ENCODE assay signal across 8 mouse cellular contexts in genomic region chr17:21369925-21370719, GRCm38 (mm10). TPM values are rescaled to one million over a fixed set of nuclear protein-coding genes. Genes with fewer than 3 reads are reported as not detected.
DNase-seq lines count a peak whose midpoint lies in the region; ATAC-seq and TF ChIP-seq lines count a peak whose summit lies in the region.

No protein-coding gene starts in this region.

- H3K4me3 ChIP-seq in forebrain, embryonic 10.5 days: peak overlapping the region; percentile 51
- peak overlapping the region; percentile 41 for H3K4me3 ChIP-seq in kidney, embryonic 15.5 days (replicated peaks)
- peak overlapping the region; percentile 45 for H3K4me3 ChIP-seq in spleen, adult 2 months (ENCODE audit: extremely low read depth, insufficient read depth, insufficient read length)

- H3K27ac ChIP-seq in forebrain, embryonic 10.5 days: no peak overlapping the region
- H3K27ac ChIP-seq in kidney, embryonic 15.5 days: no peak overlapping the region
- 0 out of 2 replicates have a peak overlapping the region, but pooled peaks have one; percentile 18 for H3K27ac ChIP-seq in spleen, adult 2 months (ENCODE audit: insufficient read depth, low read length)

- no peaks in the 10 kb centered on the region for H3K36me3 ChIP-seq in forebrain, embryonic 10.5 days (replicated peaks)
- H3K36me3 ChIP-seq in kidney, embryonic 15.5 days: no peaks in the 10 kb centered on the region
- no peaks in the 10 kb centered on the region for H3K36me3 ChIP-seq in spleen, adult 2 months (ENCODE audit: control insufficient read depth, insufficient read depth, low read length)

- peak; percentile 84 for ATAC-seq in kidney, embryonic 15.5 days (replicated peaks; ENCODE audit: low FRiP score)

- H3K4me2 ChIP-seq in kidney, embryonic 15.5 days: peak overlapping the region; percentile 74

- no peak for TF ChIP-seq POLR2A in spleen, adult 2 months (IDR thresholded peaks at IDR 0.05; ENCODE audit: low read depth, low read length)

- H3K4me1 ChIP-seq in forebrain, embryonic 10.5 days: peaks cover 7% of the 10 kb centered on the region; the same call in 1 of the 2 replicates
- 0 out of 2 replicates have a peak, but pooled peaks cover 2% of the 10 kb centered on the region for H3K4me1 ChIP-seq in kidney, embryonic 15.5 days
- 0 out of 2 replicates have a peak, but pooled peaks cover 3% of the 10 kb centered on the region for H3K4me1 ChIP-seq in spleen, adult 2 months (ENCODE audit: control insufficient read depth, insufficient read depth, insufficient read length)

- no peaks in the 10 kb centered on the region for H3K27me3 ChIP-seq in forebrain, embryonic 10.5 days (ENCODE audit: poor library complexity, severe bottlenecking)
- no peaks in the 10 kb centered on the region for H3K27me3 ChIP-seq in kidney, embryonic 15.5 days
- H3K27me3 ChIP-seq in spleen, adult 2 months (ENCODE audit: control insufficient read depth, insufficient read depth, low read length): no peaks in the 10 kb centered on the region

- DNase-seq in spleen, adult 12 weeks (ENCODE audit: low spot score): peak; percentile 65
- no peak for DNase-seq in spleen, postnatal 14 days (ENCODE audit: low spot score in 2 of 2)
- DNase-seq in forebrain, embryonic 10.5 days (ENCODE audit: extremely low spot score, low spot score): peak; percentile 15
- peak; percentile 31 for DNase-seq in lung, postnatal 4 days
- DNase-seq in spleen, adult 2 months (ENCODE audit: low read depth in 1 of 2, low spot score in 2 of 2): peak; percentile 34 to 55
- no peak for DNase-seq in ovary, postnatal 10 days (ENCODE audit: low spot score)
- no peak for DNase-seq in cerebellum, postnatal 4 days (ENCODE audit: low spot score in 2 of 2)

- H3K9me3 ChIP-seq in forebrain, embryonic 10.5 days: no peaks in the 10 kb centered on the region; the same call in 1 of the 2 replicates
- no peaks in the 10 kb centered on the region for H3K9me3 ChIP-seq in kidney, embryonic 15.5 days (replicated peaks)

- peak overlapping the region; percentile 33; the same call in 1 of the 2 replicates for H3K9ac ChIP-seq in kidney, embryonic 15.5 days

- WGBS in forebrain, embryonic 10.5 days: 11% methylated on average over 31 of the region's 31 CpGs
- 12% methylated on average over 31 of the region's 31 CpGs for WGBS in kidney, embryonic 15.5 days
- 19% methylated on average over 31 of the region's 31 CpGs for WGBS in spleen, adult 2 months

- TF ChIP-seq CTCF in spleen, adult 2 months (IDR thresholded peaks at IDR 0.05; ENCODE audit: extremely low read depth, insufficient read depth, insufficient read length, insufficient replicate concordance): no peak

RNA-seq across cellular contexts. Expression of gene Zfp677, which starts 13.4 kb away (rescaled TPM):
- polyA plus RNA-seq in forebrain, embryonic 10.5 days (2016; fragmentation: Nextera tagmentation; extraction: Ambion mirVana): 1.9 and 3.1 TPM in 2 replicates
- 3.4 and 3.6 TPM in 2 replicates for polyA plus RNA-seq in kidney, embryonic 15.5 days (2015; fragmentation: Nextera tagmentation; extraction: Ambion mirVana)
- 0.26 and 0.30 TPM in 2 replicates for polyA plus RNA-seq in spleen, adult 2 months (2012; rRNA removed)

RNA-seq across cellular contexts. Expression of gene Zfp54, which starts 52.9 kb away (rescaled TPM):
- 2.6 and 2.9 TPM in 2 replicates for polyA plus RNA-seq in forebrain, embryonic 10.5 days (2016; fragmentation: Nextera tagmentation; extraction: Ambion mirVana)
- polyA plus RNA-seq in kidney, embryonic 15.5 days (2015; fragmentation: Nextera tagmentation; extraction: Ambion mirVana): 5.0 and 5.6 TPM in 2 replicates
- 0.34 and 0.38 TPM in 2 replicates for polyA plus RNA-seq in spleen, adult 2 months (2012; rRNA removed)

RNA-seq across cellular contexts. Expression of gene Vmn1r237, which starts 58.5 kb away (rescaled TPM):
- not detected in 2 replicates for polyA plus RNA-seq in forebrain, embryonic 10.5 days (2016; fragmentation: Nextera tagmentation; extraction: Ambion mirVana)
- polyA plus RNA-seq in kidney, embryonic 15.5 days (2015; fragmentation: Nextera tagmentation; extraction: Ambion mirVana): not detected in 2 replicates
- polyA plus RNA-seq in spleen, adult 2 months (2012; rRNA removed): not detected in 2 replicates

Comparison
In these comparisons a context has a peak if more than half of its experiments do, and no peak if none do; other contexts are left out.
1. DNase-seq: peak in spleen, adult 12 weeks (single experiment), forebrain, embryonic 10.5 days (single experiment), lung, postnatal 4 days (2 of 2) and spleen, adult 2 months (2 of 2); none in spleen, postnatal 14 days (0 of 2), ovary, postnatal 10 days (single experiment) and cerebellum, postnatal 4 days (0 of 2).
2. Peak in every context shown above with its lines, with median percentiles within 50 percentile points of each other: H3K4me3 ChIP-seq.